Mouse (Mus musculus): ENCODE data around the gene Nobox.

Gene Nobox

DNA sequence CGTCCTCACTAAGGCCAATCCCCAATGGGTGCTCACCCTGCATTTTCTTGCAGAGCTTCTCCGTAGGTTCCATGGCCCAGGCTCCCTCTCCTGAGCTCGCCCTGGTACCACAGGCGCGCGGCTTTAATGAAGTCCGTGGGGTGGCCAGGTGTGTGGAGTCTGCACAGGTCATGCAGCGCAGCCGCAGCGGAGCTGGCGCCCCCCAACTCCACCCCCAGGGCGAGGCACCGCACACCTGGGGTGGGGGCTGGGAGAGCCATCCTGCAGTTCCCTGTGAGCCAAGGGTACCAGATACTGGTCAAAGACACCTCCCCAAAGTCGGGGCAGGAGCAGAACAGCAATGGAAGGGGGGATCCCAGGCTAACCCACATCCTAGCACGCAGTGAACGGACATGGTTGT lies at the start of gene Nobox:
TSS of gene Nobox (minus strand) at position 101 of the 400 bp plus-strand sequence.
- DNase-seq: no peak

- no peak for DNase-seq
Observed at GRCm38 (mm10) chr6:43354562-43355241, 45.3 kb upstream of the Nobox start.

DNA sequence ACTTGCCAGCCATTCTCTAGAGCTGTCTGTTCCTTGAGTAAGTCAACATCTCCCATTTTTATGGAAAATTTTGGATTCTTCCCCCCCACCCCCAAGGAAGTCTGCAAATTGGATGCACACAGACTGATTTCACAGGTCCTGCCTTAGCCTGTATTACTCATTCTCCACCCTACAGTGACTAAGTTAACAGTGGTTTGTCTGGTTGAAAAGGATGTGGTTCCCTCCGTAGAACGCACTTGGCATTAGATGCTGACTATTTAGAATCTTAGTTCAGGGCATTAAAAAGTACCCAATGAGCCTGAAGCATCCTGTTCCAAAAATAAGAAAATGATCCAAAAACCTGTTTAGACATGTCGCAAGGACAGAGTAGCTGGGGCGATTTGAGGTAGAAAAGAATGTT lies 44.1 kb upstream of the Nobox start:
- no peak for DNase-seq

GRCm38 (mm10) chr6:43349083-43349482 lies 39.7 kb upstream of the Nobox start:
- DNase-seq: no peak

GRCm38 (mm10) chr6:43347637-43348036 lies 38.3 kb upstream of the Nobox start:
- DNase-seq: no peak

DNA sequence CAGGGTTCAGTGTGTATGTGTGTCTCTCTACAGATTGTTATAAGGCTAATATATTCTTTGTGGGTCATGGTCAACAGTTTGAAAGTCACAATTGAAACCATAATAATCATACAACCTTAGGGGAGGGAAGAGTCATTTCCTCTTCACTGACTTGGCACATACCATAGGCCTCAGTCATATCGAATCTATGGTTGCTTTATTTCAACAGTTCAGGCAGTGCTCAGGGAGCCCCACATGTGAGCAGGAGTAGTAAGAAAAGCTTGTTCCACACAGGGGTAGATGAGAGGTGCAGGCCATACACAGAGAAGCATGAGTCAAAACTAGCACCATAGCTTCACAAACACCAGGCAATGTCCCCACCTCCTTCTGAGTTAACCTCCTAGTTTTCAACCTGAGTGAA lies 33.7 kb upstream of the Nobox start:
- DNase-seq: no peak

DNA sequence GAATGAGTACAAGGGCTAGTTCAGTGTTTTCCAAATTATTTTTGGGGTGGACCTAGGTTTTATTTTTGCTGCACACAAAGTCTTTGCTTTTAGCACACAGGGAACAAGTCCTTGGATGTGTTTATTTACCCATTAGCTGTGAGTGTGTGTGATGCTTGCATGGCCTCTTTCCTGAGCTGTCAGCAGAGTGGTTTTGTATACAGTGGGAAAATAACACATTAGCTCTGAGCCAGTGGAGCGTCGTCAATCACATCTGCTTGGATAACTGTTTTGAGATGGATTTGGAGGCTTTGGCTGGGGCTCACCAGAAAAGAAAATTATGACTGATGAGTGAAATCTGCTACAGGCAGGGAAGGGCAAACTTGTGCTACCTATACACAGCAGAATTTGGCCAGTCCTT lies 33.0 kb upstream of the Nobox start:
- no peak for DNase-seq

- DNase-seq: no peak
Observed at GRCm38 (mm10) chr6:43338804-43339203, 29.4 kb upstream of the Nobox start.

GRCm38 (mm10) chr6:43337491-43337961 lies 28.2 kb upstream of the Nobox start:
- no peak for DNase-seq

- no peak for DNase-seq
Observed at GRCm38 (mm10) chr6:43335619-43336234, 26.4 kb upstream of the Nobox start.

DNA sequence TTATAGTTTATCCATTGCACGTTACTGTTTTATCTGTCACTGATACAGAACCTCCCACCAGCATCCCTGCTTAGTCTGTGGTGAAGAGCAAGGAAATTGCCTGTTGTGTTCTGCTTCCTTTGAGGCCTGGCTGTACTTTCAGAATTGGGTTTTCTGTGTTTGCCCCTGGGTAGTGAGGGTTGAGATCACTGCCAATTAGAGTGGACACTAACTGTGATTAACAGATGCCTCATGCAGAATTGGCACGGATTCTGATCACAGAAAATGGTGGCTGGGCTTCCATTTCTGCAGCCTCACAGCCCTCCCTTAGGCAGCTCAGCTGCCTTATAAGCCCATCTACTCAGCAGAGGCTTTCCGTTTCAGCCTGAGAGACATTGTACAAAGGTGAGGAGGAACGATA lies 24.1 kb upstream of the Nobox start:
- no peak for DNase-seq

DNA sequence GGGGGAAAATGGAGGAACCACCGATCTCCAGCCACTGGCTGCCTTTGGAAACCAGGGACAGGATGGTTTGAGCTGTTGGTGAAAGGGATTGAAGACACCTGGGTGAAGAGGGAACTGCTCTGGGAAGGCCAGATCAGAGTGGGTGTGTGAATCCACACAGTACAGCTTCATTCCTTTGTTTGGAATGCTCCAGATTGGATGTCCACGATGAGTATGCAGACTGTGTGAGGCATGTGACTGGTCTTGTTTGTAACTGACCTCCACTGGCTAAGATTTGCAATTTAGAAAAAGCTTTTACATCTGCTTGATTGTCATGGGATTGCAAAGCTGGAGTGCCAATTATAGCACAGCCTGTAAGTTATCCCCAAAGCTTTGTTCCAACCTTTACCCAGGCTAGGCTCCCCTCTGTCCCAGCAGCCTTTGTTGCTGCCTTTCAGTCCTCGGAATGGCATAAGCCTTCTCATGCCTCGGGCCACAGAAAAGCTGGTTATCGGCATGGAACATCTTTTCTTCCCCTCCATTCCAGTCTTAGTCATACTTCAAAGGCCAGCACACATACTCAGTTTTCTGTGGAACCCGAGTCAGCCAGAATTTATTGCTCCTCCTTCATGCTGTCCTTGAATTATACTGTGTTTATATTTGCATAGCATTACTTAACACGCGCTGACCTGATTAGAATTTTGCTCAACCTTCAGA lies 3.8 kb upstream of the Nobox start:
- DNase-seq: no peak

DNA sequence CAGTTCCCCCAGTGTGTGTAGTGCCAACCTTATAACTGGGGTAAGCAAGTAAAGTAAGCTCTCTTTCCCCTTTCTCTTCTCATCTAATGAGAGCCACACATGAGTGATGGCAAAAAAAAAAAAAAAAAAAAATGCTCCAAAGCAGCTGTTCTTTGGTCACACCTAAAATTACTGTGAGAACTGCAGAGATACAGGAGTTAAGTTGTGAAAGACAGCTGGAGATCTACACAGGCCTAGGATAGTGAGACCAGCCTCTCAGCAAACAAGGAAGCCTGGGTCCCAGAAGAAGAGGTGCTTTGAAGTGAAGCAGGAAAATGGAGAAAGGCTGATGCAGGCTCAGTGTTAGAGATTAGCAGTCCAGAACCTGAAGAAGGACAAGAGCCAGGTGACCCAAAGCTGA lies 3.2 kb upstream of the Nobox start:
- no peak for DNase-seq

DNA sequence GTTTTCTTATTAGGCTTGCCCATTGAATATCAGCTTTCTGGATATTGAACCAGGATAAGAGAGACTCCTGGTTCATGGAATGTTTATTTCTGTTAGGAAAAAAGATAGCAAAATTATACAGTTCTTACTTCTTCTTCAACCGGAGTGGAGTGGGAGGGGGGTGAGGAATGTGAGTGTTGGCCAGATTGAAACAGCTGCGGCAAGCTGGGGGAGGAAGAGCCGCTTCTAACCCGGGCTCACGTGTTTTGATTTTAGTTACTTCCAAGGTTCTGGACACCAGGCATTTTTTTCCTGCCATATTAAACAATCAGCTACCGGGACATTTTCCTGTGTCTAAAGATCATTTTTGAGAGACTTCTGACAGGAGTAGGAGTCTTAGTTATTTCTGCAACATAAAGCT lies 717 bp upstream of the Nobox start:
- DNase-seq: no peak

DNA sequence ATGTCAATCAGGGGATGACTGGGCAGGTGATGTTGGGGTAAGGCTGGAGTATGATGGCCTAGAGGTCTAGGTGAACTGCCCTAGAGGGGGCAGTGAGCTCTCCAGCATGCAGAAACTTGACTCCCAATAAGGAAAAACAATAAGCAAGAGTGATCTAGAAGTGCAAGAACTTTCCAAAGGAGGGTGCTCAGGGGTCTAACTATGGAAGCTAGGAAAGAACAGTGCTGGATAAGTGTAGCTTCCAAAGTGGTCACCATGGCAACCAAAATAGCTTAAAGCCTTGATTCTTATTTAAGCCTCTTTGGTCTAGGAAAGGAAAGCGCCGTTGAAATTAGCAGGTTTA lies 11.9 kb downstream of the Nobox start:
- DNase-seq: no peak

- peak; percentile 16 for DNase-seq
Observed at GRCm38 (mm10) chr6:43296798-43297507, 12.4 kb downstream of the Nobox start.

- DNase-seq: peak; percentile 9
Observed at GRCm38 (mm10) chr6:43295908-43296307, 13.4 kb downstream of the Nobox start.

GRCm38 (mm10) chr6:43293175-43293574 lies 16.2 kb downstream of the Nobox start:
- DNase-seq: no peak

- DNase-seq: no peak
Observed at GRCm38 (mm10) chr6:43292471-43293076, 16.8 kb downstream of the Nobox start.

- no peak for DNase-seq
Observed at GRCm38 (mm10) chr6:43292041-43292440, 17.3 kb downstream of the Nobox start.

GRCm38 (mm10) chr6:43280481-43280880 lies 28.9 kb downstream of the Nobox start:
- DNase-seq: no peak

DNA sequence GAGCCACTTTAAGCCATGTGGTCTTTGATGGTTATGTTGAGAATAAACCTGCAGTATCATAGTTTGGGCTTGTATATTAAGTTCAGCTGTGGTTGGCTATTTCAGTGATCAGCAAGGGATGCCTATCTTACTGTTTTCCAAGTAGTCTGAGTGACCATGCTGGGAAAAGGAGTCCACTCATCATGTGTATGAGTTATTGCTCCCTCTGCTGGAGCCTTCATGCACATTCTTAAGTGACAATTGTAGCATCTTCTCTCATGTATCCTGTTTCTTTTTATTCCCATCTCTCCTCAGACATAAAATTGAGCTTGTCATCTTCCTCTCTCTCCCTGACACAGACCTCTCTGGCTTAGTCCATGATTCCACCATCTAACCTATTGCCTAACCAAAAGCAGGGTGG lies 31.1 kb downstream of the Nobox start:
- no peak for DNase-seq

DNA sequence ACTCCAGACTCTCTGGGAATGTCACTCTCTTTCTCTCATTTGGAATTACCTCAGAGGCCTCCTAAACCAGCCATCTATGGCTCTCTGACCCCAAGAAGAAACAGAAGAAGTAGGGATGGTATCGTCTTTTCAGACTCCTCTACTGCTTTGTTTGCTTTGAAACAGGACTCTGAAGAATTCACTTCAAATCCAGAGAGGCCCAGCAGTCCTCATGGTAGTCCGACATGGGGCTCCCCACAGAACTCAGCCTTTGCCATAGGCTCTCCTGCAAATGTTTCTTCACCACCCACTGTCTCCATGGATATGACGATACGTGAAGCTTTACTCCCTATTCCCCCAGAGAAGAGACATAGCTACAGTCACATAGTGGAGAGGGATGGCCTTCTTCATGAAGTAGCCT lies 35.2 kb downstream of the Nobox start:
- DNase-seq: no peak
